Mouse (Mus musculus): ENCODE results near the gene Ptger1.

Gene Ptger1

DNA sequence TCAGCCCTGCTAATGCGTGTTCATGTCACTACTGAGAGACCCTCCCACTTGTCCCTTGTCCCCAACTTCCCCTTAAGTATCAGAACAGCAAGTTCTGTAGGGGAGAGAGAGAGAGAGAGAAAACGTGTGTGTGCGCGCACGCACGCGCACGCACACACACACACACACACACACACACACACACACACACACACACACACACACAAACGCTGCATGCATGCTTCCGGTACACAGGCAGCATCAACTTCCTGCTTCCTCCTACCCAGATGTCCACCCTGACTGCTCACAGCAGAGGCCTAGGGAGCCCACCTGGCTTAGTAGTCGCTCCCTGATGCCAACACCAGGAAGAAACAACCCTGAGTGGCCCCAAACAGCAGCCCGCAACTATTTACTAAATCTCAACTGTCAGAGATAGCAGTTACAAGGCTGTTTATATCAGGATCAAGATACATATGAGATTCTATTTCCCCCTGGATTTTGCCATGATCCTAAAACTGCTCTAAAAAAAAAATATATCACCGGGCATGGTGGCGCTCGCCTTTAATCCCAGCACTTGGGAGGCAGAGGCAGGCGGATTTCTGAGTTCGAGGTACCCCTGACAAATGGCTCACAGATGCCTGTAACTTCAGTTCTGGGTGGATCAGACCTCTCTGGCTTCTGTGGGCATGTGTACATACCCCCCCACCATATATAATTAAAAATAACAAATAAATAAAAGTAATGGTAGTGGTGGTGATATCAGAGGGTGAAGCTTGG lies 29.1 kb downstream of the Ptger1 start:
- no peak for DNase-seq (ENCODE audit: low read depth, low spot score)

DNA sequence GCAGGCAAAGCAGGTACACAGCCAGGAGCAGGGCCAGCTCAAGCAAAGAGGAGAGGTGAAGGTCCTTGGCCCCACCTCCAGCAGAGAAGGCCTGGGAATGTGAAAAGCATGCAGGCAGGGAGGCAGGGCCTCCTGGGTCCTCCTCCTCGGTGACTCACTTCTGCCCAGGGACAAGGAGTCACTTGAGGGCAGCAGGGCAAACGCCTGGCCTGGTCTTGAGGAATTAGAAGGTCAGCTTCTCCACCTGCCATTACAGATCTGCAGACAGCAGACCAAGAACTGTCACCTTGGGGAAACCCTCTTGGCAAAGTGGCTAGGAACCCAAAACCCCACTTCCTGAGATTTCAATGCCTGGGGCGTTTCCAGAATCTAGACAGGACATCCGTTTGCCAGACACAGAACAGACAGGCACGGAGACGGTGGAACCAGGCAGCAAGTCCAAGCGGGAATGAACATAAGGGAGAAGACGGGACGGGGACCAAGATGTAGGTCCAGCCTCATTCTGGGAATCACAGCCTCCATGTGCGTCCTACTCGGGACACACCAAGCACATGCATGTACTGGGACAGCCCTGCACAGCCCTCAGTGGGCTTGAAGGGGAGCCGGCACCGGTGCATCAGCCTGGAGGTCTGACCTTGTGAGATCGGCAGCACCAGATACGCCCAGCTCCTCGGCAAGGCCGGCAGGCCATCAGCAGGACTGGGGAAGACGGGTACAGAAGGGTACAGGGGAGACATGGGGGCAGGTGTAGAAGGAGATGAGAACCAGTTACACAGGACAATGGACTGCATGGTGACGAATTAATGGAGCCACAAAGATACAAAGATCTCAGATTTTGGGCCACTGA lies 31.1 kb downstream of the Ptger1 start:
- peak; percentile 63 for DNase-seq (ENCODE audit: low read depth, low spot score)

DNA sequence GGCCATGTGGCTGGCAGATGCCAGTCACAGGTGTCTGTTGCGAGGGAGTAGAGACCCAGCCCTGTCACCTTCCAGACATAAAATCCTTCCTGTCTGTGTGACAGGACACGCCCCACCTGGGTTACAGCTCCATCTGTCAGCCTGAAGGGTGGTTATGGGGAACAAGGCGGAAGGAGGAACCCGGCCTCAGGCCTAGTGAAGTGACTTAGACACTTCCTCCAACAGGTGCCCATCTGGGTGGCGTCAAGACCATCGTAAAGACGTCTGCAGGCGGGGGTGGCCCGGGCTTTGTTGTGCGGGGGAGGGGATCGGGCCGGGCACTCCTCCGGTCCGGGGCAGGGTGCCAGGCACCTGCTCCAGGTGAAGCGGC lies 31.8 kb downstream of the Ptger1 start:
- DNase-seq (ENCODE audit: low read depth, low spot score) = no peak

DNA sequence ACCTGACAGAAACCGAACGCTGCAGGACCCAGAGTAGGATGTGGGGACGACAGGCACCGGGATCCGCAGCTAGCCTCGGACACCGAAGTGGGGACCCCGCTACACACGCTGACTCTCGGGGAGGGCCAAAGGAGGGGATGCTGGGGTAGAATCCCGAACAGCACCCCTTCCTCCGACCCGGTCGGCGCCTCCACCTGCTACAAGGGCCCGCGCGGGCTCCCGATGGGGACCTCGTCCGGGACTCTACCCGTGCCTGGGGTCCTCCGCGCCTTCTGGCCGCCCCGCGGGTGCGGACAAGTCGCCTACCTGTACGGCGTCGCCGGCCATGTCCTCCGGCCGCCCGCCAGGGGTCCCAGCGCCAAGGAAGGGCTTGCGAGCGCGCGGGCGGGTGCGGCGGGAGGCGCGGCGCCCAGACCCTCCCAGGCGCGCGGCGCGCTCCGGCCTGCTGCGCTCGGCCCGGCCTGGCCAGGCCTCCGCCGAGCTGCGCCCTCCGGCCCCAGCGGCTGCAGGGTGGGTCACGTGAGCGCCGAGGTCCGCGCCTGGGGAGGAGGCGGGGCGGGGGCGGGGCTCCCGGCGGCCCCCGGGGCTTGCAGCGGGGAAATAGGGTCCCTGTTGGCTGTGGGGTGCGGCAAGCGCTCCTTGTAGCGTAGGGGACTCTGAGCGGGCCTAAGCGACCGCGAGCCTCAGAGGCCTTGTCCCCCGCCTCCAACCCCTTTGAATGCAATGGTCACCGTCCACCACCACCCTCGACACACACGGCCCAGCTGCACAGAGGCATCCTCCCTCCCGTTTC lies 32.4 kb downstream of the Ptger1 start, which contains the start of gene Pkn1:
TSS of gene Pkn1 (minus strand) at position 519 of the 793 bp plus-strand sequence.
- peak; percentile 77 for DNase-seq (ENCODE audit: low read depth, low spot score)

DNA sequence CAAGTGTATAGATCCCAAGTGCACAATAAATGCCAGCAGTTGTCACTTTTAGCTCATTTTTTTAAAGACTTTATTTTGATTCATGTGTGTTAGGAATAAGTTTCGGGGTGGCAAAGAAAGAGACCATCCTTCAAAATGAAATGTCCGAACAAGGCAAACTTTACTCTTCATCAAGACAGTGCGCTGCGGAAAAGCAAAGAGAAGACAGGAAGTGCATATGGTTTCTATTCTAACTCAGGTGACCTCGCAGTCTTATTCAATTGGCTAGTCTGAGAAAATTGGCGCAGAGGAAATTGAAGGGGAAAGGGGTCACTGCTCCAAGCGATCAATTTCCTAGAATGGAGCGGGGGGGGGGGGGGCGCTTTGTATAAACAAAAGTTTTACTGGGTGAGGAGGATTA lies 33.1 kb downstream of the Ptger1 start:
- DNase-seq (ENCODE audit: low read depth, low spot score) = no peak

DNA sequence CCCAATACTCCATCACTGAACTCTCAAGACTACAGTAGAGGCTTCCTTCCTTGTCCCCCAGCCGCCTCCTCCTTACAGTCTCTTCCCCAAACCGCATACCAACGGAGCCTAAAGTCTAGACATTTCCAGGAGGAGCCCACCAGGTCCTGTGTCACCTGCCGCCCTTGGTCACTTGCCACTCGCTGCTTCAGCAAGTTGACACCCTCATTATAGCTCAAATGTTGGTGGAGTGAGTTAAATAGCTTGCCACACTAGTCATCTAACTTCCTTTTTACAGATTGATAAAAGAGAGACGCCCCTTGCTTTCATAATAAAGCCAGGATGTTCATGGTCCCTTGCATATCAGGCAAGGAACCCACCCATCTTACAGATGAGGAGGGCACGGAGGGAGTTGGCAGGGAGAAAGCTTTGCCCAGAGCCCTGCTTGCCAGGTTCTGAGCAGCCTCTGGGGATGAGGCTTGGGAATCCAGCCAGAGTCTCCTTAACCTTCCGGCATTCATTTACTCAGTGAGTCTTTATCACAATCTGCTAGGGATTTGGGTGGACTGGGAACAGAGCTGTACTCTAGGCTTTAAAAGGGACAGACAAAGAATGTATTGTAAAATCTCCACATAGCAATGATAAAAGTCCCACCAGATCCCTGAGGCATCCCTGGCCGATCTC lies 34.1 kb downstream of the Ptger1 start:
- no peak for DNase-seq (ENCODE audit: low read depth, low spot score)

DNA sequence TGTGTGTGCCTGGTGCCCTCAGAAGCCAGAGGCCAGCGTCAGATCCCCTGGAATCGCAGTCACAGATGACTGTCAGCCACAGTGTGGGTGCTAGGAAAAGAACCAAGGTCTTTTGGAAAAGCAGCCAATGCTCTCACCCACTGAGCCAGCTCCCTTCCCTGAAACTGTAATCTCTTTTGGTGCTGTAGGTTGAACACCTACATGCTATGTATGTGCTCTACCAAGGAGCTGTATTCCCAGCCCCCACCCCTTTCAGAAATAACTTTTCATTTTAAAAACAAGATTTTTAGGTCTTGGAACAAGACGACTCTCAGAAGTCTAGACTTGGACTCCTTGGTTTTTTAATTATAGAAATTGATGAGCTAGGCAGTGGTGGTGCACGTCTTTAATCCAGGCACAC lies 36.9 kb downstream of the Ptger1 start:
- DNase-seq (ENCODE audit: low read depth, low spot score) = no peak

DNA sequence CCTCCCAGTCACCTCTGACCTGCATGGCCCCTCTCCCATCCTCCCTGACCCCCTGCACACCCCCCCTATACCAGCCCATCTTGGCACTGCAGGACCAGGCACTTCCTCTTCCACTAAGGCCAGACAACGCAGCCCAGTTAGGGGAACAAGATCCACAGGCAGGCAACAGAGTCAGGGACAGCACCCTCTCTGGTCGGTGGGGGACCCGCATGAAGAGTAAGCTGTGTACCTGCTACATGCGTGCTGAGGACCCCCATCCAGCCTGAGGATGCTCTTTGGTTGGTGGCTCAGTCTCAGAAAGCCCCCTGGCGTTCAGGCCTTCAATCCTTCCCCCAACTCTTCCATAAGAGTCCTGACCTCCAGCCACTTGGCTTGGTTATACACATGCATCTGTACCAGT lies 39.9 kb downstream of the Ptger1 start:
- DNase-seq (ENCODE audit: low read depth, low spot score) = no peak

DNA sequence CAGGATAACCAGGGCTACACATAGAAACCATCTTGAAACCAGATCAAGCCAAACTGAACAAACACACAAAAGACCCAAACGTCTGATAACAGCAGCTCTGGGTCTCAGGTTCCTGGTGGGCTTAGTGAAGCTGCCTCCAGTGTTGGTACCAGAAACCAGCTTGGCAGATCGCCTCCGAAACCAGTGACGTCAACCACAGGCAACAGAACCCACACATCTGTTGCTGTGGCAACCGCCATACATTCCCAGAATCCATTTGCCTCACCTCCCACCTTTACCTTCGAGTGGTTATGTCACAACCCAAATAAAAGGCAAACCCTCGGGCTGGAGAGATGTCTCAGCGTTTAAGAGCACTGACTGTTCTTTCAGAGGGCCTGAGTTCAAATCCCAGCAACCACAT lies 41.1 kb downstream of the Ptger1 start:
- DNase-seq (ENCODE audit: low read depth, low spot score) = no peak

DNA sequence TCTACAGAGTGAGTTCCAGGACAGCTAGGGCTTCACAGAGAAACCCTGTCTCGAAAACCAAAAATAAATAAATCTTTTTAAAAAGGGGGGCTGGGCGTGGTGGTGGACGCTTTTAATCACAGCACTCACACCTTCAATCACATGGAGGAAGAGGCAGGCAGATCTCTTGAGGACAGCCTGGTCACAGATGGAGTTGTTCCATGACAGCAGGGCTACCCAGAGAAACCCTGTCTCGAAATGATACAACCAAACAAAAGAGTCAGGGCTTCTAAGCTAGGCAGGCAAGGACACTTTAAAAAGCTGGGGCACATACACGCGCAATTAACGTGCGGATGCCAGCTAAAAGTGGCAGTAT lies 48.2 kb downstream of the Ptger1 start:
- DNase-seq (ENCODE audit: low read depth, low spot score) = no peak

DNA sequence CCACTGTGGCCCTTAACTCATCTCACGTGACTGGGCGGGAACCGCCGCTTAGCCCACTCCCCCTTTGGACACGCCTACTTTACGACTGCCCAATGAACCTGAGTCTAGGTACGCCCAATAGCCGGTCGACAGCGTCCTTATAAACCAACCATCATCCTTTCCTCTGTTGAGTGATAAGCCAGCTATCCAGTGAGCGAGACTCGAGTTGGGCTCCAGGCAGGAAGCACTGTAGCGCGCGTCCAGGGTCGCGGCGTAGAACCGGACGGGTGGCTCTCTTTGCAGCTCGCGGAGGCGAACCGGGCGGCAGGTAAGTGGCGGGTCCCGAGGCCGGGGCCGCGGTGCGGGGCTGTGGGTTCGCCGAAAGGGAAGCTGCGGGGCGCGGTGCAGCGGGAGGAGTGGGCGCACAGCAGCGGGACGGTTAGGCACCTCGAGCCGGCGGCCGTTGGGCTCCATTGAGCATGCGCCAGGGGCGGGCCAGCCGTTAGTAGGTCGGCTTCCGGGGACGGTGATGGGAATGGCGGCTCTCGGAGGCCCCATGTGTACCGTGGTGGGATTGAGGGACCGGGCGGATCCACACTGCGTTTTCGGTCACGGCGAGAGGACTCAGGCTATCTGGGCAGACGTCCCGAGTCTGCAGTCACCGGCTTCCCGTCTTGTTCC lies 48.7 kb downstream of the Ptger1 start, which contains the start of gene Ddx39:
TSS of gene Ddx39 (plus strand) at position 147 of the 660 bp plus-strand sequence.
- peak; percentile 98 for DNase-seq (ENCODE audit: low read depth, low spot score)

DNA sequence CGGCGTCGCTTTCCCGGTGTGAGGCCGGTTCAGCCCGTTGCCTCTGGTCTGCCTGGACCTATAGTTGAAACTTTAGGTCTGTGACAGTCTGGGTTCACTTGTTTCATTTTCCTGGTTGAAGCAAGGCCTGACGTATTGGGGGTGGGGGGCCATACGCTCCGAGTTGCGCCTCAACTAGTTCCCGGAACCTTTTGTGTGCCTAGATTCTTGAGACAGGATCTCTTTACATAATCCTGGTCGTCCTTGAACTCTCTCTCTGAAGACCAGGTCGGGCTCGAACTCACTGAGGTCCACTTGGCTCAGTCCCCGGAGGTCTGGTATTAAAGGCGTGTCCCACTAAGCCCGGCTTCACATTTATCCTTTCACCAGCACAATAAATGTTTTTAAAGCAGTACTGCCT lies 49.3 kb downstream of the Ptger1 start:
- no peak for DNase-seq (ENCODE audit: low read depth, low spot score)

DNA sequence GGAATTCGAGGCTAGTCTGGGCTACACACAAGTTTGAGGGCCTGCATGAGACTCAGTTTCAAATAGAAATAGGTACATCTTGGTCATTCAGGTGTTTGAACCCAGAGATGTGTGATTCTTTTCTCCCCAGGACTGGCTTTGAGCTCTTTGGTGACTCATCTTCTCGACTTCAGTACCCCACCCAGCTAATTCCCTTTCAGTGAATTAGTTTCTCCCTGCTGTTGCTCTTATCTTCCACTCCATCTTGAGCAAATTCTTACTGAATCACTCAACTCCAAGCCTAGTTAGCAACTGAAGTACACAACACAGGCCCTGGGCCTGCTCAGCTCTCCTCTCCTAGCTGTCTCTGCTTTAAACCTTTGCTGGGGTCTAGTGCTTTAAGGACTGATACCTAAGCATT lies 50.1 kb downstream of the Ptger1 start:
- no peak for DNase-seq (ENCODE audit: low read depth, low spot score)

DNA sequence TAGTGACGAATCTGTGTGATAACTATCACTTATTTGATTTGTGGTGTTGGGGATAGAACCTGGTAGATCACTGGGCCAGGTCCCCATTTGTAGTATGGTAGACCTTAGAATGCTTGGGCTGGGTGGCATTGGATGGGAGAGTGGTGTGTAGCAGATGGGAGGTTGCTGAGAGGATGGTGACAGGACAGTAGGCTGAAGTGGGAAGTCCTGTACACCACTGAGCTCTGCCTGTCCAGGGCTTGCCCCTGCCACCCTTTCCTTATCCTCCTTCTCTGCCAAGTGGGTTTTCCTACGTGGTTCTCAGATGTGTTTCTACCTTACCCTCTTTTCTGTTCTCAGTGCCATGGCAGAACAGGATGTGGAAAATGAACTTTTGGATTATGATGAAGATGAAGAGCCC lies 52.6 kb downstream of the Ptger1 start:
- no peak for DNase-seq (ENCODE audit: low read depth, low spot score)

DNA sequence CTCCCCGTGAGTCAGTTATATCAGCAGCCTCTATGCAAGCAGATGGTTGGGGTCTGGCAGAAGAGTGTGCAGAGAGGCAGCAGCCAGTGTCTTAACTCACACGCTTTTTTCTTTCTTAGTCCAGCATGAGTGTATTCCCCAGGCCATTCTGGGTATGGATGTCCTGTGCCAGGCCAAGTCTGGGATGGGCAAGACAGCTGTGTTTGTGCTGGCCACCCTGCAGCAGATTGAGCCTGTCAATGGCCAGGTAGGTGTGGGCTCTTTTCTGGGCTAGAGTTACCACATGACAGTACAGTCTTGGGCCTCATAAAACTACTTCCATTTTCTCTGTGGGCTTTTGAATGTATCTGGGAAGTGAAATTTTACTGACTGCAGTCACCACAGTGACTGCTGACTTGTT lies 53.2 kb downstream of the Ptger1 start:
- no peak for DNase-seq (ENCODE audit: low read depth, low spot score)

DNA sequence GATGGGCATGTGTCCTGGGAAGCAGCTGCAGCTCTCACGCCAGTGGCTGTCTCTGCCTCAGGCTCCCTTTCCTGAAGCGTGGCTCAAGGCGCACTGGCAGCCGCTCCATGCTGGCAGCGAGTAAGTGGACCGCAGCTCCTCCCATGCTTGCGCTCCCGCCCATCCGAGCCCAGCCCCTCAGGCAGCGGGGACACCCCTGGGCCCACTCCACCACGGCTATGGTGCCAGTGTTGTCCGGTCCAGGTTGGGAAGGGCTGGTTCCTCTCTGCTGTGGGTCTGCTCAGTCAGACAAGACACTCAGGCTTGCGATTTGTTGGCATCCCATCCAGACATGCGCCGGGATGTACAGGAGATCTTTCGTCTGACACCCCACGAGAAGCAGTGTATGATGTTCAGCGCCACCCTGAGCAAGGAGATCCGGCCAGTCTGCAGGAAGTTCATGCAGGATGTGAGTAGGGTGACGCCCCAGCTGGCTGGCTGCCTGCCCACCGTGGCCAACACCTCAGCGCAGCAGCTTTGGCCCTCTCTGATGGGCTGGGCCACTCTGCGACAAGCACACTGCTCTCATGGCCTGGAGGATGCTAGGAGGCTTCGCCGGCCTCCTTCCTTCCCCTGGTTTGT lies 55.0 kb downstream of the Ptger1 start:
- no peak for DNase-seq (ENCODE audit: low read depth, low spot score)
